Mouse (Mus musculus) right cerebral cortex, postnatal 36 days (tissue): ENCODE measurements around the gene Dmd.

Experiments
- DNase-seq, 2 experiments: peaks; one replicate each; pipeline ENCODE4 v3.0.0; 2022; ENCODE audit warnings: low spot score in 2 of 2, mixed read lengths in 1 of 2

Gene Dmd

GRCm38 (mm10) chrX:85048141-85049110 lies 2099.8 kb downstream of the Dmd start:
- DNase-seq: peak; percentile 18 to 28

- no peak for DNase-seq
These were observed 2100.9 kb downstream of the Dmd start for GRCm38 (mm10) chrX:85049593-85049992.

GRCm38 (mm10) chrX:85073602-85074001 lies 2124.9 kb downstream of the Dmd start:
- no peak for DNase-seq

- DNase-seq: no peak
These were observed 2128.2 kb downstream of the Dmd start for GRCm38 (mm10) chrX:85076845-85077244.

GRCm38 (mm10) chrX:85077605-85078004 lies 2128.9 kb downstream of the Dmd start:
- no peak for DNase-seq

- no peak for DNase-seq
These were observed 2130.5 kb downstream of the Dmd start for GRCm38 (mm10) chrX:85079174-85079573.

GRCm38 (mm10) chrX:85084237-85085153 lies 2135.8 kb downstream of the Dmd start:
- DNase-seq: peak; percentile 3 to 7

- no peak for DNase-seq
These were observed 2140.8 kb downstream of the Dmd start for GRCm38 (mm10) chrX:85089506-85089905.

- DNase-seq: no peak
These were observed 2144.7 kb downstream of the Dmd start for GRCm38 (mm10) chrX:85093354-85093753.

- DNase-seq: no peak
These were observed 2150.0 kb downstream of the Dmd start for GRCm38 (mm10) chrX:85098691-85099090.

GRCm38 (mm10) chrX:85112418-85112817 lies 2163.7 kb downstream of the Dmd start:
- DNase-seq: no peak

GRCm38 (mm10) chrX:85132706-85133105 lies 2184.0 kb downstream of the Dmd start:
- no peak for DNase-seq

GRCm38 (mm10) chrX:85137293-85137692 lies 2188.6 kb downstream of the Dmd start:
- no peak for DNase-seq

GRCm38 (mm10) chrX:85171264-85171663 lies 2222.6 kb downstream of the Dmd start:
- no peak for DNase-seq

- DNase-seq: no peak
These were observed 2238.9 kb downstream of the Dmd start for GRCm38 (mm10) chrX:85187565-85187964.

GRCm38 (mm10) chrX:85193856-85194255 lies 2245.2 kb downstream of the Dmd start:
- no peak for DNase-seq

- DNase-seq: no peak
These were observed 2249.0 kb downstream of the Dmd start for GRCm38 (mm10) chrX:85197688-85198087.

- no peak for DNase-seq
These were observed 2250.7 kb downstream of the Dmd start for GRCm38 (mm10) chrX:85199398-85199797.

- no peak for DNase-seq
These were observed 2258.3 kb downstream of the Dmd start for GRCm38 (mm10) chrX:85207001-85207400.

GRCm38 (mm10) chrX:85226883-85227282 lies 2278.2 kb downstream of the Dmd start:
- no peak for DNase-seq

- no peak for DNase-seq
These were observed 2300.7 kb downstream of the Dmd start, which contains the start of gene Fthl17a for GRCm38 (mm10) chrX:85249379-85249778. TSS of gene Fthl17a (plus strand) at chrX:85249679.
